Mouse (Mus musculus) lung, embryonic 16.5 days (tissue): ENCODE measurements around the gene Cox10. TPM values are rescaled to one million over a fixed set of nuclear protein-coding genes. Genes with fewer than 3 reads are reported as not detected.

ENCODE experiments used
- ATAC-seq: fragments of 200-750 bp; cut with Nextera tagmentation; 2 replicates; pipeline ENCODE4 v1.8.0; 2017; ENCODE audit warnings: low read depth, mild to moderate bottlenecking, moderate library complexity
- H3K27ac ChIP-seq: fragments of 300-500 bp; sonication (generic); 2 replicates; pipeline ENCODE4 v1.5.1; 2014; ENCODE audit warnings: mild to moderate bottlenecking, control low read depth, low read length
- H3K27me3 ChIP-seq: fragments of 300-500 bp; sonication (generic); 2 replicates; pipeline ENCODE4 v1.6.1; 2014; ENCODE audit warnings: low read depth, low read length, mixed read lengths; ENCODE audit not compliant: control insufficient read depth, insufficient read depth
- H3K36me3 ChIP-seq: fragments of 300-500 bp; sonication (generic); 2 replicates; pipeline ENCODE4 v1.6.1; 2014; ENCODE audit warnings: low read length; ENCODE audit not compliant: control insufficient read depth, insufficient read depth
- H3K4me1 ChIP-seq: fragments of 300-500 bp; sonication (generic); replicated peaks from 2 replicates; pipeline ENCODE4 v1.6.1; 2014; ENCODE audit warnings: low read length, mixed read lengths; ENCODE audit not compliant: control insufficient read depth, insufficient read depth
- H3K4me2 ChIP-seq: fragments of 300-500 bp; sonication (generic); 2 replicates; pipeline ENCODE4 v1.6.1; 2014; ENCODE audit warnings: low read depth, low read length, control low read depth
- H3K4me3 ChIP-seq: fragments of 300-500 bp; sonication (generic); 2 replicates; pipeline ENCODE4 v1.5.1; 2014; ENCODE audit warnings: mild to moderate bottlenecking, low read length, control low read depth
- H3K9ac ChIP-seq: fragments of 300-500 bp; sonication (generic); 2 replicates; pipeline ENCODE4 v1.6.1; 2014; ENCODE audit warnings: low read length, control low read depth
- H3K9me3 ChIP-seq: fragments of 300-500 bp; sonication (generic); 2 replicates; pipeline ENCODE4 v1.6.1; 2016; ENCODE audit warnings: low read length; ENCODE audit not compliant: control insufficient read depth
- WGBS: fragments of 180-500 bp; shearing (Covaris S2); extraction: QIAGEN DNeasy Blood & Tissue Kit; methylation state at CpG from one replicate; pipeline ENCODE4 v1.1.7; 2014; 5-methylcytosine and 5-hydroxymethylcytosine counted together
- polyA plus RNA-seq: library from polyadenylated mRNA; unstranded; fragments of >200 nt; fragmentation: Nextera tagmentation; extraction: Ambion mirVana; gene quantifications from 2 replicates; pipeline ENCODE4 v1.2.1, GENCODE M21; 2015

Gene Cox10
- polyA plus RNA-seq, 1 experiment from 2014 or later = 18.0 TPM

- 88% methylated on average over 13 of the region's 13 CpGs for WGBS
- H3K27ac ChIP-seq = no peak overlapping the region
- H3K4me2 ChIP-seq = no peak overlapping the region
- H3K4me1 ChIP-seq = no peaks in the 10 kb centered on the region
- no peaks in the 10 kb centered on the region for H3K9me3 ChIP-seq
- ATAC-seq = no peak
- H3K9ac ChIP-seq = no peak overlapping the region
- no peaks in the 10 kb centered on the region for H3K36me3 ChIP-seq
- no peak overlapping the region for H3K4me3 ChIP-seq
- peaks cover 3% of the 10 kb centered on the region; the same call in 1 of the 2 replicates for H3K27me3 ChIP-seq
These were observed 135.9 kb downstream of the Cox10 start for GRCm38 (mm10) chr11:63943268-63943890.

- Histone ChIP-seq H3K27ac (no peak overlapping the region), H3K27me3 (peaks cover 3% of the 10 kb centered on the region; the same call in 1 of the 2 replicates), H3K36me3 (no peaks in the 10 kb centered on the region), H3K4me1 (no peaks in the 10 kb centered on the region), H3K4me3 (no peak overlapping the region), H3K9me3 (no peaks in the 10 kb centered on the region), H3K4me2 (no peak overlapping the region), H3K9ac (no peak overlapping the region)
- ATAC-seq = no peak
- WGBS = 60% methylated on average over 8 of the region's 8 CpGs
These were observed 137.1 kb downstream of the Cox10 start for GRCm38 (mm10) chr11:63942177-63942576.

GRCm38 (mm10) chr11:63936641-63937040 is 142.6 kb downstream of the Cox10 start:
- Histone ChIP-seq H3K27me3 (peaks cover 10% of the 10 kb centered on the region), H3K4me3 (no peak overlapping the region), H3K27ac (no peak overlapping the region), H3K4me2 (no peak overlapping the region), H3K4me1 (no peaks in the 10 kb centered on the region), H3K36me3 (no peaks in the 10 kb centered on the region), H3K9ac (no peak overlapping the region), H3K9me3 (no peaks in the 10 kb centered on the region)
- ATAC-seq = no peak
- 39% methylated on average over 3 of the region's 3 CpGs for WGBS

- H3K4me3 ChIP-seq = no peak overlapping the region
- H3K27me3 ChIP-seq = peaks cover 37% of the 10 kb centered on the region
- no peak overlapping the region for H3K4me2 ChIP-seq
- ATAC-seq = no peak
- WGBS = 86% methylated on average over 6 of the region's 6 CpGs
- H3K9ac ChIP-seq = no peak overlapping the region
- H3K9me3 ChIP-seq = no peaks in the 10 kb centered on the region
- peaks cover 17% of the 10 kb centered on the region for H3K4me1 ChIP-seq
- no peaks in the 10 kb centered on the region for H3K36me3 ChIP-seq
- H3K27ac ChIP-seq = no peak overlapping the region
These were observed 152.4 kb downstream of the Cox10 start for GRCm38 (mm10) chr11:63926901-63927300.

GRCm38 (mm10) chr11:63925161-63925582 is 154.1 kb downstream of the Cox10 start:
- Histone ChIP-seq H3K9me3 (no peaks in the 10 kb centered on the region), H3K4me2 (peak overlapping the region; percentile 70), H3K27ac (no peak overlapping the region), H3K4me3 (peak overlapping the region; percentile 45), H3K27me3 (peaks cover 53% of the 10 kb centered on the region), H3K9ac (no peak overlapping the region), H3K4me1 (peaks cover 27% of the 10 kb centered on the region), H3K36me3 (no peaks in the 10 kb centered on the region)
- WGBS = 1% methylated on average over 31 of the region's 31 CpGs
- ATAC-seq = no peak

- Histone ChIP-seq H3K27ac (no peak overlapping the region), H3K27me3 (peaks cover 59% of the 10 kb centered on the region), H3K4me1 (peaks cover 31% of the 10 kb centered on the region), H3K9ac (no peak overlapping the region), H3K9me3 (no peaks in the 10 kb centered on the region), H3K36me3 (no peaks in the 10 kb centered on the region), H3K4me3 (no peak overlapping the region), H3K4me2 (0 out of 2 replicates have a peak overlapping the region, but pooled peaks have one; percentile 21)
- WGBS = 5% methylated on average over 26 of the region's 26 CpGs
- ATAC-seq = no peak
These were observed 154.9 kb downstream of the Cox10 start for GRCm38 (mm10) chr11:63924286-63924930.

- H3K4me2 ChIP-seq = peak overlapping the region; percentile 54
- no peak overlapping the region for H3K27ac ChIP-seq
- H3K9ac ChIP-seq = peak overlapping the region; percentile 21; the same call in 1 of the 2 replicates
- H3K4me3 ChIP-seq = peak overlapping the region; percentile 33
- peaks cover 69% of the 10 kb centered on the region for H3K27me3 ChIP-seq
- no peaks in the 10 kb centered on the region for H3K9me3 ChIP-seq
- 1% methylated on average over 29 of the region's 29 CpGs for WGBS
- ATAC-seq = no peak
- H3K4me1 ChIP-seq = peaks cover 34% of the 10 kb centered on the region
- no peaks in the 10 kb centered on the region for H3K36me3 ChIP-seq
These were observed 155.9 kb downstream of the Cox10 start for GRCm38 (mm10) chr11:63923386-63923785.

- under 1% methylated on average over 43 of the region's 43 CpGs for WGBS
- no peak within 1 kb of the TSS for H3K27ac ChIP-seq
- H3K27me3 ChIP-seq = peaks cover 80% of the 10 kb centered on the region
These were observed 157.1 kb downstream of the Cox10 start, which contains the start of gene Hs3st3b1 for GRCm38 (mm10) chr11:63922091-63922621. Gene Hs3st3b1, minus strand, starts transcription at chr11:63922290.

More at GRCm38 (mm10) chr11:63922091-63922621, 157.1 kb downstream of the Cox10 start, which contains the start of gene Hs3st3b1:
- H3K4me2 ChIP-seq = peak within 1 kb of the TSS; percentile 73
- no peaks in the 10 kb centered on the region for H3K36me3 ChIP-seq
- peaks cover 34% of the 10 kb centered on the region for H3K4me1 ChIP-seq
- ATAC-seq = peak; percentile 95
- H3K9me3 ChIP-seq = no peaks in the 10 kb centered on the region
- peak within 1 kb of the TSS; percentile 21 for H3K9ac ChIP-seq
- peak within 1 kb of the TSS; percentile 52 for H3K4me3 ChIP-seq
